Mouse (Mus musculus) embryonic fibroblast, embryonic 13.5 days (primary cell): ENCODE measurements around the gene St3gal4.
"Not testable (repeated sequence)": the region's sequence is repeated elsewhere in the genome, so short reads cannot be mapped to it uniquely, and the experiment has no call there.

ENCODE experiments used
- CTCF ChIP-seq: IDR thresholded peaks from 2 replicates; pipeline ENCODE4 v1.5.1; 2011; ENCODE audit warnings: mild to moderate bottlenecking, control low read depth, low read length, moderate library complexity, borderline replicate concordance; ENCODE audit not compliant: insufficient read depth
- POLR2A ChIP-seq: IDR thresholded peaks from 2 replicates; pipeline ENCODE4 v1.6.1; 2011; ENCODE audit warnings: low read depth, mild to moderate bottlenecking, control low read depth, low read length, moderate library complexity

DNA sequence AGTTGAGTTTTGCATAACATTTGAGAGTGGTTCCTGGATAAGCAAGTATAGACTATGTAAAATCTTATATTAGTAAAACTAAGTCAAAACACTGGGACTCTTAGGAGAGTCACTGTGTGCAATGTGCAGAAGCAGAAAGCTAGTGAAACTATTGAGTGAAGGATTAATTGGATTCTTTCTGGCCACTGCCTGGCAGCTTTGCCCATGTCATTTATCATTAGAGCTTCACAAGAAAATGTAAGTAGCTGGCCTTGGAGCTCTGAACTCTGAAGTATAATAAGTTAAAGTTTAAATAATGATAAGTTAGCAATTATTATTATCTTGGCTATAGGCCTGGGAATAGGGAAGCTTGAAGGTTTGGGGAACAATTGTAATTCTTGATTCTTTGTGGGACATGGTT, 29.8 kb upstream of the St3gal4 start:
- TF ChIP-seq CTCF, POLR2A: not testable (repeated sequence)
